Mouse (Mus musculus) lung, adult 2 months (tissue): Measurements from ENCODE around the gene Rap2a. TPM values are rescaled to one million over a fixed set of nuclear protein-coding genes. Genes with fewer than 3 reads are reported as not detected.

ENCODE experiments used
- DNase-seq: peaks from one replicate; pipeline ENCODE4 v3.0.0; 2022
- H3K4me1 ChIP-seq: fragments of 200-500 bp; 2 replicates; pipeline ENCODE4 v1.6.1; 2011; ENCODE audit warnings: low read length; ENCODE audit not compliant: control insufficient read depth, insufficient read depth
- H3K4me3 ChIP-seq: fragments of 200-500 bp; replicated peaks from 2 replicates; pipeline ENCODE3; 2011; ENCODE audit warnings: low read depth, mild to moderate bottlenecking, control low read depth, low read length; ENCODE audit errors: extremely low read depth
- CTCF ChIP-seq: fragments of 200-500 bp; IDR thresholded peaks from 2 replicates; pipeline ENCODE4 v1.5.1; 2011; ENCODE audit warnings: mild to moderate bottlenecking, low read length, control low read depth; ENCODE audit not compliant: insufficient read depth
- POLR2A ChIP-seq: fragments of 200-500 bp; IDR thresholded peaks from 2 replicates; pipeline ENCODE4 v1.6.1; 2011; ENCODE audit warnings: low read depth, mild to moderate bottlenecking, control low read depth, low read length, borderline replicate concordance; ENCODE audit errors: extremely low read depth
- WGBS: fragments of 180-500 bp; shearing (Covaris S2); methylation state at CpG from one replicate; pipeline ENCODE4 v1.1.7; 2018; 5-methylcytosine and 5-hydroxymethylcytosine counted together
- polyA plus RNA-seq: library from polyadenylated mRNA; depleted of rRNA; stranded (reverse); fragments of >200 nt; gene quantifications from 2 replicates; pipeline ENCODE4 v1.2.3, GENCODE M21; 2012

Rap2a gene
- polyA plus RNA-seq, 1 experiment = 57.3 TPM

GRCm38 (mm10) chr14:120499096-120499495, 20.9 kb downstream of the Rap2a start:
- Histone ChIP-seq H3K4me3 (no peak overlapping the region), H3K4me1 (peaks cover 26% of the 10 kb centered on the region)
- TF ChIP-seq CTCF = no peak
- no peak for TF ChIP-seq POLR2A
- DNase-seq = no peak
- 80% methylated on average over 10 of the region's 10 CpGs for WGBS

DNA sequence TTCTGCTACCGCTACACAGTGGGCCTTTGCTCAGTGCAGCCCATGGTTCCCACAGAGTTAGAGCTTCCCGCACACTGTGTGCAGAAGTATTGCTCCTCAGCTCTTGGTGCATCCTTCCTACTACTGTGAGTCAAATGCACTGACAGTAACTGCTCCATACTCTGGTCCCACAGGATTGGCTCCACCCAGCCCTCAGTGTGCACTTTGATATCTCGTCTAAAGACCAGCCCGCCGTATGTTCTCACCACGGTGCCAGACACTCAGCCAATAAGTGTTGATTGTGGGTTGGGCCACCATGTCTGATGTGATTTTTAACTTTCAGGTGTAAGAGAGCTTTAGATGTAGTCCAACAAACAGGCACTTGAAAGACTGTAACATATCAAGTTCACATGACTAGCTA, 21.4 kb downstream of the Rap2a start:
- 60% methylated on average over 6 of the region's 6 CpGs for WGBS

DNA sequence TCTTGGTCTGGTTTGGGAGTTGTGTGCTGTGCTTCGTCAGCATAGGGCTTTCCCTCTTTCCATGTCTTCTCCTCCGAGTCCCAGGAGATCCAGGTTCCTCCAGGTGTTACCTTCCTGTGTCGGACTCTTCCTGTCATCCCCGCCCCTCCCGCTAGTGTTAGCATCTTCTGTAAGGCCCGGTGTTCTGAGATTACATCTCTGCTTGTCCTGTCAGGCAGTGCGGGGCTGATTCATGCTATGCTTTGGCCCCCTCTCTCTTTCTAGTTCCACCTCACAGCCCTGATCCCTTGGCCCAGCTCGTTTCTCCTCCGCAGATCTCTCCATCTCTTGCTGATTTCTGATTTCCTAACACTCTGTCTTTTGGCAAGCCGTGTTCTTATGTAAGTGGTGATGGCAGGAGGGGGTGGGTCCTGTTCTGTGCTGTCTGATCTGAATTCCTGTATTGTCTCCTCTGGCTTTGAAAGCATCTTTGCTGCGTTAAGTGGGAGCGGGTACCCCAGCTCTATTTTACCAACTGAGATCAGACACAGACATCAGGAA, 21.8 kb downstream of the Rap2a start:
- peaks cover 26% of the 10 kb centered on the region for H3K4me1 ChIP-seq
- TF ChIP-seq POLR2A (no peak), CTCF (no peak)
- H3K4me3 ChIP-seq = no peak overlapping the region
- WGBS = 62% methylated on average over 12 of the region's 12 CpGs
- no peak for DNase-seq

More for the DNA sequence above, 21.4 kb downstream of the Rap2a start:
- Histone ChIP-seq H3K4me1 (peaks cover 26% of the 10 kb centered on the region), H3K4me3 (no peak overlapping the region)
- TF ChIP-seq CTCF = no peak
- no peak for DNase-seq

- peaks cover 25% of the 10 kb centered on the region for H3K4me1 ChIP-seq
- DNase-seq = no peak
- no peak for TF ChIP-seq POLR2A
- no peak for TF ChIP-seq CTCF
- H3K4me3 ChIP-seq = no peak overlapping the region
- WGBS = 72% methylated on average over 5 of the region's 5 CpGs
Measured at GRCm38 (mm10) chr14:120500791-120501190, 22.5 kb downstream of the Rap2a start.

- no peak for DNase-seq
- H3K4me3 ChIP-seq = no peak overlapping the region
- peaks cover 14% of the 10 kb centered on the region for H3K4me1 ChIP-seq
- 85% methylated on average over 12 of the region's 12 CpGs for WGBS
- no peak for TF ChIP-seq CTCF
- no peak for TF ChIP-seq POLR2A
Measured at GRCm38 (mm10) chr14:120503641-120504040, 25.4 kb downstream of the Rap2a start.

DNA sequence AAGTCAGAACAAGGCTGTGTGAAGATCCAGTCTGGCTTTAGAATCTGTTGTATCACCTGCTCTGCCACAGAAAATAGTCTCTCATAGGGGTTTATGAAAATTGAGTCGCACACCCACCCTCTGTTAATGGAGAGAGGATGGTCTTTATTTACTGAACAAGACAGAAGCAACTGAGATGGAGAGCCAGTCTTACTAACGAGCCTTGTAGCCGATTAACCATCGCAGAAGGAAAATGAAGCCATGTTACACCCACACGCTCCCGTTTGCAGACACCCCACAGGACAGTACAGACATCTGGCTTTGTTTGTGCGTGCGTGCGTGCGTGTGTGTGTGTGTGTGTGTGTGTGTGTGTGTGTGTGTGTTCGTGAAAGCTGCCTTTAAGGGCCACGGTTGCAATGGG, 26.2 kb downstream of the Rap2a start:
- peaks cover 11% of the 10 kb centered on the region for H3K4me1 ChIP-seq
- 82% methylated on average over 12 of the region's 12 CpGs for WGBS
- H3K4me3 ChIP-seq = no peak overlapping the region
- no peak for DNase-seq
- TF ChIP-seq POLR2A (no peak), CTCF (no peak)

- no peak overlapping the region for H3K4me3 ChIP-seq
- DNase-seq = no peak
- TF ChIP-seq CTCF (no peak), POLR2A (no peak)
- peaks cover 6% of the 10 kb centered on the region for H3K4me1 ChIP-seq
- whole genome bisulfite sequencing = 74% methylated on average over 18 of the region's 18 CpGs
Measured at GRCm38 (mm10) chr14:120504928-120505461, 26.8 kb downstream of the Rap2a start.

DNA sequence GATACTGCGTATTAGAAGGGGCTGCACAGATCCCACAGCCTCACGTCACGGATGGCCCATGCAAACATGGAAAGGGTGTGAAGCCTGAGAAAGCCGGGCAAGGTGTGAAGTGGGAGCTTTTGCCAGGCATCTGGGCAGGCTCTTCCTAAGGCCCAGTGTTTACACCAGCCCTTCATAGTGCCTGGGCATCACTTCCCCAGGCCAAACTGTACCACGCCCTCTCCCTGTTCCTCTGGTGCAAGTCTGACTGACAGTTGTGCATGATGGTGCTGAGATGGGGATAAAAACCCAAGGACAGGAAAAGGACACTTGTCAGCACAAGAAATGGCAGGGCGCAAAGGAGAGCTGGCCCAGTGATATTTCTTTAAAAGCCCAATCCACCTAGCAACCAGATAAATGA, 27.7 kb downstream of the Rap2a start:
- Histone ChIP-seq H3K4me1 (peaks cover 2% of the 10 kb centered on the region; the same call in 1 of the 2 replicates), H3K4me3 (no peak overlapping the region)
- no peak for DNase-seq
- WGBS = 78% methylated on average over 6 of the region's 6 CpGs
- TF ChIP-seq CTCF = no peak
- TF ChIP-seq POLR2A = no peak

GRCm38 (mm10) chr14:120507516-120507915, 29.3 kb downstream of the Rap2a start:
- Histone ChIP-seq H3K4me1 (peaks cover 2% of the 10 kb centered on the region; the same call in 1 of the 2 replicates), H3K4me3 (no peak overlapping the region)
- WGBS = 28% methylated on average over 12 of the region's 12 CpGs
- TF ChIP-seq CTCF = no peak
- no peak for TF ChIP-seq POLR2A
- no peak for DNase-seq
